Mouse (Mus musculus): Measurements from ENCODE around the gene Crip3. TPM values are rescaled to one million over a fixed set of nuclear protein-coding genes. Genes with fewer than 3 reads are reported as not detected.

The Crip3 gene
- 0.76 and 0.81 TPM in 2 replicates for polyA plus RNA-seq (2015; fragmentation: Nextera tagmentation; extraction: Ambion mirVana)

- ATAC-seq (no peak; the same call in 1 of the 2 replicates), DNase-seq (ENCODE audit: low spot score) (peak; percentile 19)
- 7% methylated on average over 16 of the region's 18 CpGs for WGBS
- H3K4me2 ChIP-seq (replicated peaks; ENCODE audit: low read depth, low read length): peak within 1 kb of the TSS; percentile 38
- no peak within 1 kb of the TSS for H3K9ac ChIP-seq (replicated peaks; ENCODE audit: low read depth)
- no peaks in the 10 kb centered on the region for H3K9me3 ChIP-seq (ENCODE audit: low read length)
- H3K4me1 ChIP-seq (ENCODE audit: insufficient read depth, low read depth, low read length): no peaks in the 10 kb centered on the region
- no peak within 1 kb of the TSS for H3K4me3 ChIP-seq (ENCODE audit: low read depth, low read length)
- TF ChIP-seq CTCF (IDR thresholded peaks at IDR 0.05): no peak
- no peak for TF ChIP-seq EP300 (IDR thresholded peaks at IDR 0.05)
- H3K27me3 ChIP-seq (replicated peaks; ENCODE audit: insufficient read depth, low read length): no peaks in the 10 kb centered on the region
- no peaks in the 10 kb centered on the region for H3K36me3 ChIP-seq (ENCODE audit: insufficient read depth, low read length)
- no peak within 1 kb of the TSS for H3K27ac ChIP-seq (ENCODE audit: low read length)
Measured at GRCm38 (mm10) chr17:46428761-46429414, at the start of gene Crip3. Gene Crip3, plus strand, starts transcription at chr17:46428926.

GRCm38 (mm10) chr17:46383294-46384060, 45.2 kb upstream of the Crip3 start, which contains the start of gene Zfp318:
Gene Zfp318, plus strand, starts transcription at chr17:46383731.
- no peaks in the 10 kb centered on the region for H3K27me3 ChIP-seq (replicated peaks; ENCODE audit: insufficient read depth, low read length)
- H3K4me3 ChIP-seq (ENCODE audit: low read depth, low read length): peak within 1 kb of the TSS; percentile 88
- H3K9me3 ChIP-seq (ENCODE audit: low read length): no peaks in the 10 kb centered on the region
- 1% methylated on average over 29 of the region's 105 CpGs for WGBS
- ATAC-seq (peak; percentile 99), DNase-seq (ENCODE audit: low spot score) (peak; percentile 98)
- H3K4me1 ChIP-seq (ENCODE audit: insufficient read depth, low read depth, low read length): peaks cover 4% of the 10 kb centered on the region; the same call in 1 of the 2 replicates
- H3K9ac ChIP-seq (replicated peaks; ENCODE audit: low read depth): peak within 1 kb of the TSS; percentile 74
- H3K36me3 ChIP-seq (ENCODE audit: insufficient read depth, low read length): no peaks in the 10 kb centered on the region; the same call in 1 of the 2 replicates
- H3K27ac ChIP-seq (ENCODE audit: low read length): peak within 1 kb of the TSS; percentile 86
- peak within 1 kb of the TSS; percentile 97 for H3K4me2 ChIP-seq (replicated peaks; ENCODE audit: low read depth, low read length)
- TF ChIP-seq EP300 (IDR thresholded peaks at IDR 0.05): no peak
- TF ChIP-seq CTCF (IDR thresholded peaks at IDR 0.05): no peak

- H3K27ac ChIP-seq (ENCODE audit: low read length): peak overlapping the region; percentile 86
- H3K36me3 ChIP-seq (ENCODE audit: insufficient read depth, low read length): peaks cover 3% of the 10 kb centered on the region; the same call in 1 of the 2 replicates
- no peaks in the 10 kb centered on the region for H3K9me3 ChIP-seq (ENCODE audit: low read length)
- no peaks in the 10 kb centered on the region for H3K27me3 ChIP-seq (replicated peaks; ENCODE audit: insufficient read depth, low read length)
- DNase-seq (ENCODE audit: low spot score): peak; percentile 13
- H3K4me2 ChIP-seq (replicated peaks; ENCODE audit: low read depth, low read length): peak overlapping the region; percentile 97
- ATAC-seq: no peak
- WGBS: under 1% methylated on average over 68 of the region's 70 CpGs
- no peak for TF ChIP-seq EP300 (IDR thresholded peaks at IDR 0.05)
- no peak for TF ChIP-seq CTCF (IDR thresholded peaks at IDR 0.05)
- H3K4me3 ChIP-seq (ENCODE audit: low read depth, low read length): peak overlapping the region; percentile 88
- H3K4me1 ChIP-seq (ENCODE audit: insufficient read depth, low read depth, low read length): peaks cover 4% of the 10 kb centered on the region; the same call in 1 of the 2 replicates
- peak overlapping the region; percentile 74 for H3K9ac ChIP-seq (replicated peaks; ENCODE audit: low read depth)
Measured at GRCm38 (mm10) chr17:46384061-46384801, 44.5 kb upstream of the Crip3 start.

GRCm38 (mm10) chr17:46388200-46388599, 40.5 kb upstream of the Crip3 start:
- Histone ChIP-seq H3K4me1 (ENCODE audit: insufficient read depth, low read depth, low read length) (peaks cover 4% of the 10 kb centered on the region; the same call in 1 of the 2 replicates), H3K9me3 (ENCODE audit: low read length) (no peaks in the 10 kb centered on the region), H3K4me2 (replicated peaks; ENCODE audit: low read depth, low read length) (no peak overlapping the region), H3K9ac (replicated peaks; ENCODE audit: low read depth) (no peak overlapping the region), H3K27ac (ENCODE audit: low read length) (no peak overlapping the region), H3K36me3 (ENCODE audit: insufficient read depth, low read length) (peaks cover 7% of the 10 kb centered on the region; the same call in 1 of the 2 replicates), H3K4me3 (ENCODE audit: low read depth, low read length) (no peak overlapping the region), H3K27me3 (replicated peaks; ENCODE audit: insufficient read depth, low read length) (no peaks in the 10 kb centered on the region)
- DNase-seq (ENCODE audit: low spot score) (no peak), ATAC-seq (no peak)
- WGBS: 71% methylated on average over 3 of the region's 3 CpGs
- TF ChIP-seq EP300 (IDR thresholded peaks at IDR 0.05) (no peak), CTCF (IDR thresholded peaks at IDR 0.05) (no peak)

GRCm38 (mm10) chr17:46393012-46393411, 35.7 kb upstream of the Crip3 start:
- H3K27ac ChIP-seq (ENCODE audit: low read length): no peak overlapping the region
- WGBS: 50% methylated on average over 2 of the region's 2 CpGs
- peaks cover 15% of the 10 kb centered on the region for H3K36me3 ChIP-seq (ENCODE audit: insufficient read depth, low read length)
- H3K9me3 ChIP-seq (ENCODE audit: low read length): no peaks in the 10 kb centered on the region
- no peaks in the 10 kb centered on the region for H3K27me3 ChIP-seq (replicated peaks; ENCODE audit: insufficient read depth, low read length)
- DNase-seq (ENCODE audit: low spot score) (peak; percentile 71), ATAC-seq (no peak; the same call in 1 of the 2 replicates)
- no peaks in the 10 kb centered on the region for H3K4me1 ChIP-seq (ENCODE audit: insufficient read depth, low read depth, low read length)
- H3K4me3 ChIP-seq (ENCODE audit: low read depth, low read length): no peak overlapping the region
- TF ChIP-seq CTCF (IDR thresholded peaks at IDR 0.05): peak; percentile 85
- no peak for TF ChIP-seq EP300 (IDR thresholded peaks at IDR 0.05)
- no peak overlapping the region for H3K4me2 ChIP-seq (replicated peaks; ENCODE audit: low read depth, low read length)
- no peak overlapping the region for H3K9ac ChIP-seq (replicated peaks; ENCODE audit: low read depth)

Data from lung, postnatal 0 days (tissue).